Comparison of ENCODE assay signal across 15 mouse cellular contexts in genomic region chr6:36806906-36807305, GRCm38 (mm10). TPM values are rescaled to one million over a fixed set of nuclear protein-coding genes. Genes with fewer than 3 reads are reported as not detected.
DNase-seq lines count a peak whose midpoint lies in the region; ATAC-seq lines count a peak whose summit lies in the region.
"Had no signal": no experiment of that assay in that cellular context is flagged by ENCODE, and none has a peak within 500 bp of the region (broad histone marks: within the 10 kb centered on the region; RNA-seq: fewer than 3 reads in every experiment).

No protein-coding gene starts in this region.

- WGBS in hindbrain, embryonic 10.5 days, result 81% methylated on average over 6 of the region's 6 CpGs
- WGBS in hindbrain, embryonic 11.5 days, result 84% methylated on average over 6 of the region's 6 CpGs
- WGBS in forebrain, embryonic 15.5 days, result 86% methylated on average over 6 of the region's 6 CpGs
- 83% methylated on average over 6 of the region's 6 CpGs for WGBS in intestine, embryonic 16.5 days
- WGBS in neural tube, embryonic 12.5 days, result 88% methylated on average over 6 of the region's 6 CpGs

- H3K27me3 ChIP-seq in hindbrain, embryonic 10.5 days (ENCODE audit: insufficient read depth, poor library complexity, severe bottlenecking), result peaks cover 12% of the 10 kb centered on the region
- peaks cover 2% of the 10 kb centered on the region; the same call in 1 of the 2 replicates for H3K27me3 ChIP-seq in hindbrain, embryonic 11.5 days (ENCODE audit: control insufficient read depth, insufficient read depth, low read length)
- no peaks in the 10 kb centered on the region for H3K27me3 ChIP-seq in forebrain, embryonic 15.5 days
- H3K27me3 ChIP-seq in intestine, embryonic 16.5 days (replicated peaks; ENCODE audit: control insufficient read depth, insufficient read depth, low read length), result no peaks in the 10 kb centered on the region
- no peaks in the 10 kb centered on the region for H3K27me3 ChIP-seq in neural tube, embryonic 12.5 days (replicated peaks)
- H3K27me3 ChIP-seq: kidney, embryonic 15.5 days had no signal

- H3K9ac ChIP-seq in hindbrain, embryonic 11.5 days (ENCODE audit: low read depth, low read length), result no peak overlapping the region
- no peak overlapping the region for H3K9ac ChIP-seq in forebrain, embryonic 15.5 days (replicated peaks)
- no peak overlapping the region for H3K9ac ChIP-seq in intestine, embryonic 16.5 days (ENCODE audit: low read depth, low read length)
- H3K9ac ChIP-seq in neural tube, embryonic 12.5 days, result no peak overlapping the region
- H3K9ac ChIP-seq: kidney, embryonic 15.5 days; liver, embryonic 13.5 days had no signal

- peaks cover 55% of the 10 kb centered on the region for H3K4me1 ChIP-seq in hindbrain, embryonic 10.5 days (replicated peaks)
- H3K4me1 ChIP-seq in hindbrain, embryonic 11.5 days (replicated peaks; ENCODE audit: control insufficient read depth, insufficient read depth, low read length), result peaks cover 3% of the 10 kb centered on the region; the same call in 1 of the 2 replicates
- peaks cover 41% of the 10 kb centered on the region for H3K4me1 ChIP-seq in forebrain, embryonic 15.5 days
- H3K4me1 ChIP-seq in intestine, embryonic 16.5 days (ENCODE audit: control insufficient read depth, insufficient read depth, low read length), result peaks cover 12% of the 10 kb centered on the region
- H3K4me1 ChIP-seq in neural tube, embryonic 12.5 days, result peaks cover 21% of the 10 kb centered on the region
- H3K4me1 ChIP-seq: liver, embryonic 13.5 days; megakaryocyte, embryonic 14.5 days had no signal

- H3K4me2 ChIP-seq in hindbrain, embryonic 11.5 days (replicated peaks; ENCODE audit: low read depth, low read length), result no peak overlapping the region
- H3K4me2 ChIP-seq in forebrain, embryonic 15.5 days (replicated peaks), result peak overlapping the region; percentile 18
- H3K4me2 ChIP-seq in intestine, embryonic 16.5 days (ENCODE audit: low read depth, low read length), result 0 out of 2 replicates have a peak overlapping the region, but pooled peaks have one; percentile 1
- peak overlapping the region; percentile 43 for H3K4me2 ChIP-seq in neural tube, embryonic 12.5 days (replicated peaks)
- H3K4me2 ChIP-seq: kidney, embryonic 15.5 days; liver, embryonic 13.5 days had no signal

- DNase-seq in hindbrain, embryonic 10.5 days (ENCODE audit: low spot score), result no peak
- no peak for DNase-seq in hindbrain, embryonic 11.5 days (ENCODE audit: low spot score)
- DNase-seq in testis, postnatal 14 days (ENCODE audit: low spot score), result no peak
- no peak for DNase-seq in frontal cortex, adult 2 months (ENCODE audit: extremely low spot score in 1 of 2, low spot score in 1 of 2)
- DNase-seq: cerebellum, adult 11-12 months; gastrocnemius, postnatal 14 days; liver, embryonic 13.5 days; right cerebral cortex, postnatal 4 days; thymus, postnatal 25 days had no signal

- peaks cover 44% of the 10 kb centered on the region for H3K36me3 ChIP-seq in hindbrain, embryonic 10.5 days
- no peaks in the 10 kb centered on the region for H3K36me3 ChIP-seq in hindbrain, embryonic 11.5 days (ENCODE audit: control insufficient read depth, insufficient read depth, low read length)
- H3K36me3 ChIP-seq in forebrain, embryonic 15.5 days, result peaks cover 11% of the 10 kb centered on the region; the same call in 1 of the 2 replicates
- no peaks in the 10 kb centered on the region for H3K36me3 ChIP-seq in intestine, embryonic 16.5 days (ENCODE audit: control insufficient read depth, insufficient read depth, low read length)
- H3K36me3 ChIP-seq in neural tube, embryonic 12.5 days, result peaks cover 12% of the 10 kb centered on the region
- H3K36me3 ChIP-seq: liver, embryonic 13.5 days had no signal

- ATAC-seq in hindbrain, embryonic 11.5 days (ENCODE audit: low FRiP score), result no peak
- no peak for ATAC-seq in forebrain, embryonic 15.5 days (replicated peaks)
- ATAC-seq in intestine, embryonic 16.5 days, result no peak
- ATAC-seq in neural tube, embryonic 12.5 days (ENCODE audit: low FRiP score, low read depth), result no peak
- ATAC-seq: activated CD4-positive, CD25-positive, alpha-beta regulatory T cell, adult 4 months had no signal

- no peak overlapping the region for H3K27ac ChIP-seq in hindbrain, embryonic 10.5 days
- H3K27ac ChIP-seq in hindbrain, embryonic 11.5 days (ENCODE audit: low read depth, low read length), result no peak overlapping the region
- H3K27ac ChIP-seq in forebrain, embryonic 15.5 days (replicated peaks), result no peak overlapping the region
- no peak overlapping the region for H3K27ac ChIP-seq in intestine, embryonic 16.5 days (ENCODE audit: low read length)
- no peak overlapping the region for H3K27ac ChIP-seq in neural tube, embryonic 12.5 days
- H3K27ac ChIP-seq: kidney, embryonic 15.5 days; liver, embryonic 13.5 days had no signal

- H3K4me3 ChIP-seq in hindbrain, embryonic 10.5 days, result peak overlapping the region; percentile 16
- H3K4me3 ChIP-seq in hindbrain, embryonic 11.5 days (ENCODE audit: low read depth, low read length), result no peak overlapping the region
- H3K4me3 ChIP-seq in forebrain, embryonic 15.5 days, result no peak overlapping the region
- no peak overlapping the region for H3K4me3 ChIP-seq in intestine, embryonic 16.5 days (ENCODE audit: low read length)
- H3K4me3 ChIP-seq in neural tube, embryonic 12.5 days, result no peak overlapping the region
- H3K4me3 ChIP-seq: kidney, embryonic 15.5 days; liver, embryonic 13.5 days; megakaryocyte, embryonic 14.5 days had no signal

- no peaks in the 10 kb centered on the region for H3K9me3 ChIP-seq in hindbrain, embryonic 10.5 days
- H3K9me3 ChIP-seq in hindbrain, embryonic 11.5 days (ENCODE audit: control insufficient read depth, low read length), result no peaks in the 10 kb centered on the region
- no peaks in the 10 kb centered on the region for H3K9me3 ChIP-seq in forebrain, embryonic 15.5 days
- no peaks in the 10 kb centered on the region for H3K9me3 ChIP-seq in intestine, embryonic 16.5 days (ENCODE audit: control insufficient read depth, low read length)
- no peaks in the 10 kb centered on the region for H3K9me3 ChIP-seq in neural tube, embryonic 12.5 days
- H3K9me3 ChIP-seq: kidney, embryonic 15.5 days; liver, embryonic 13.5 days had no signal

RNA-seq across cellular contexts. Expression of gene Ptn, which starts 3.1 kb away (rescaled TPM):
- 232 and 295 TPM in 2 replicates for polyA plus RNA-seq in hindbrain, embryonic 10.5 days (2016; fragmentation: Nextera tagmentation; extraction: Ambion mirVana)
- 385 and 413 TPM in 2 replicates for polyA plus RNA-seq in hindbrain, embryonic 11.5 days (2014; fragmentation: Nextera tagmentation; extraction: Ambion mirVana)
- polyA plus RNA-seq in forebrain, embryonic 15.5 days (2015; fragmentation: Nextera tagmentation; extraction: Ambion mirVana), result 502 and 540 TPM in 2 replicates
- 198 and 222 TPM in 2 replicates for polyA plus RNA-seq in intestine, embryonic 16.5 days (2015; fragmentation: Nextera tagmentation; extraction: Ambion mirVana)
- polyA plus RNA-seq in neural tube, embryonic 12.5 days (2016; fragmentation: Nextera tagmentation; extraction: Ambion mirVana), result 408 and 427 TPM in 2 replicates
- polyA plus RNA-seq in frontal cortex, adult 2 months (2012; rRNA removed), result 663 and 802 TPM in 2 replicates
- polyA plus RNA-seq: activated CD4-positive, CD25-positive, alpha-beta regulatory T cell, adult 4 months had no signal
